Mouse (Mus musculus) lung, postnatal 0 days (tissue): ENCODE measurements at regions not wholly inside any gene's neighbourhood (a gene's known extent, or its start where the extent isn't known, plus 50 kb on each side); places are given as distances from the start of the nearest gene placed in this dataset.

Source experiments
- CTCF ChIP-seq: IDR thresholded peaks from 2 replicates; pipeline ENCODE4 v1.5.1; 2016; ENCODE audit warnings: antibody characterized with exemption, mild to moderate bottlenecking
- EP300 ChIP-seq: IDR thresholded peaks from 2 replicates; pipeline ENCODE4 v1.6.1; 2016; ENCODE audit warnings: antibody characterized with exemption, mild to moderate bottlenecking, control low read depth

GRCm38 (mm10) chr13:25639522-25640291 lies 369.4 kb upstream of the Nrsn1 start:
- TF ChIP-seq CTCF (no peak), EP300 (peak; percentile 90)
